Mouse (Mus musculus) intestine, embryonic 15.5 days (tissue): Measurements from ENCODE around the gene Myh14. TPM values are rescaled to one million over a fixed set of nuclear protein-coding genes. Genes with fewer than 3 reads are reported as not detected.

Experiments used
- ATAC-seq: fragments of 200-750 bp; cut with Nextera tagmentation; 2 replicates; pipeline ENCODE4 v1.8.0; 2017; ENCODE audit warnings: moderate TSS enrichment, moderate library complexity
- H3K27ac ChIP-seq: fragments of 300-500 bp; sonication (generic); 2 replicates; pipeline ENCODE4 v1.5.1; 2015; ENCODE audit warnings: mild to moderate bottlenecking, inconsistent platforms
- H3K27me3 ChIP-seq: fragments of 300-500 bp; sonication (generic); replicated peaks from 2 replicates; pipeline ENCODE4 v1.6.1; 2015; ENCODE audit warnings: inconsistent platforms
- H3K36me3 ChIP-seq: fragments of 300-500 bp; sonication (generic); 2 replicates; pipeline ENCODE4 v1.6.1; 2015; ENCODE audit warnings: inconsistent platforms
- H3K4me1 ChIP-seq: fragments of 300-500 bp; sonication (generic); replicated peaks from 2 replicates; pipeline ENCODE4 v1.6.1; 2015; ENCODE audit warnings: inconsistent platforms
- H3K4me2 ChIP-seq: fragments of 300-500 bp; sonication (generic); replicated peaks from 2 replicates; pipeline ENCODE4 v1.6.1; 2015; ENCODE audit warnings: mild to moderate bottlenecking, inconsistent platforms
- H3K4me3 ChIP-seq: fragments of 300-500 bp; sonication (generic); replicated peaks from 2 replicates; pipeline ENCODE4 v1.5.1; 2015; ENCODE audit warnings: inconsistent platforms
- H3K9ac ChIP-seq: fragments of 300-500 bp; sonication (generic); 2 replicates; pipeline ENCODE4 v1.6.1; 2015; ENCODE audit warnings: inconsistent platforms
- H3K9me3 ChIP-seq: fragments of 300-500 bp; sonication (generic); 2 replicates; pipeline ENCODE4 v1.6.1; 2016; ENCODE audit warnings: inconsistent platforms
- WGBS: fragments of 180-500 bp; shearing (Covaris S2); methylation state at CpG from one replicate; pipeline ENCODE4 v1.1.7; 2015; 5-methylcytosine and 5-hydroxymethylcytosine counted together
- polyA plus RNA-seq: library from polyadenylated mRNA; unstranded; fragments of >200 nt; fragmentation: Nextera tagmentation; extraction: Ambion mirVana; gene quantifications from 2 replicates; pipeline ENCODE4 v1.2.1, GENCODE M21; 2015

Gene Myh14
- polyA plus RNA-seq, 1 experiment from 2014 or later, result 68.4 TPM

GRCm38 (mm10) chr7:44626966-44627365, 43.7 kb downstream of the Myh14 start:
- H3K27me3 ChIP-seq, result no peaks in the 10 kb centered on the region
- no peaks in the 10 kb centered on the region for H3K9me3 ChIP-seq
- no peak overlapping the region for H3K9ac ChIP-seq
- H3K36me3 ChIP-seq, result no peaks in the 10 kb centered on the region; the same call in none of the 2 replicates
- no peaks in the 10 kb centered on the region for H3K4me1 ChIP-seq
- no peak overlapping the region for H3K4me3 ChIP-seq
- no peak for ATAC-seq
- 83% methylated on average over 13 of the region's 13 CpGs for WGBS
- no peak overlapping the region for H3K4me2 ChIP-seq
- no peak overlapping the region for H3K27ac ChIP-seq

DNA sequence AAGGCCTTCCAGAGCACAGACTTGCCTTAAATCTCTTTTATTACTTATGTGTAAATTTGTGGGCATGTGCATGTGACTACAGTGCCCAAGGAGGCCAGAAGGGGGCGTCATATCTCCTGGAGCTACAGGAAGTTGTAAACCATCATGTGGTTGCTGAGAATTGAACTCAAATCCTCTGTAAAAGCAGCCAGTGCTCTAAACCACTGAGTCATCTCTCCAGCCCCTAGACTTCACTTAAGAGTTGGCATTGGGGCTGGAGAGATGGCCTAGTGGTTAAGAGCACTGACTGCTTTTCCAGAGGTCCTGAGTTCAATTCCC, 44.6 kb downstream of the Myh14 start:
- Histone ChIP-seq H3K27ac (no peak overlapping the region), H3K27me3 (no peaks in the 10 kb centered on the region), H3K4me2 (no peak overlapping the region), H3K4me3 (no peak overlapping the region), H3K4me1 (no peaks in the 10 kb centered on the region), H3K9me3 (no peaks in the 10 kb centered on the region), H3K36me3 (no peaks in the 10 kb centered on the region; the same call in none of the 2 replicates), H3K9ac (no peak overlapping the region)
- ATAC-seq, result no peak
- 40% methylated on average over 1 of the region's 1 CpGs for WGBS

- no peaks in the 10 kb centered on the region for H3K27me3 ChIP-seq
- H3K4me3 ChIP-seq, result no peak overlapping the region
- H3K9me3 ChIP-seq, result no peaks in the 10 kb centered on the region
- 90% methylated on average over 13 of the region's 13 CpGs for WGBS
- no peak overlapping the region for H3K4me2 ChIP-seq
- no peak overlapping the region for H3K27ac ChIP-seq
- no peak for ATAC-seq
- no peaks in the 10 kb centered on the region; the same call in none of the 2 replicates for H3K36me3 ChIP-seq
- H3K9ac ChIP-seq, result no peak overlapping the region
- H3K4me1 ChIP-seq, result no peaks in the 10 kb centered on the region
Measured at GRCm38 (mm10) chr7:44625241-44626067, 45.2 kb downstream of the Myh14 start.

GRCm38 (mm10) chr7:44624828-44625227, 45.8 kb downstream of the Myh14 start:
- Histone ChIP-seq H3K4me3 (no peak overlapping the region), H3K27ac (no peak overlapping the region), H3K36me3 (no peaks in the 10 kb centered on the region; the same call in none of the 2 replicates), H3K4me1 (no peaks in the 10 kb centered on the region), H3K9ac (no peak overlapping the region), H3K27me3 (no peaks in the 10 kb centered on the region), H3K9me3 (no peaks in the 10 kb centered on the region), H3K4me2 (no peak overlapping the region)
- WGBS, result 56% methylated on average over 14 of the region's 14 CpGs
- no peak for ATAC-seq

GRCm38 (mm10) chr7:44624543-44624826, 46.2 kb downstream of the Myh14 start:
- no peak overlapping the region for H3K4me3 ChIP-seq
- no peak for ATAC-seq
- no peak overlapping the region for H3K9ac ChIP-seq
- H3K27ac ChIP-seq, result no peak overlapping the region
- H3K4me1 ChIP-seq, result no peaks in the 10 kb centered on the region
- no peak overlapping the region for H3K4me2 ChIP-seq
- no peaks in the 10 kb centered on the region for H3K9me3 ChIP-seq
- 87% methylated on average over 3 of the region's 3 CpGs for WGBS
- peaks cover 3% of the 10 kb centered on the region for H3K36me3 ChIP-seq
- no peaks in the 10 kb centered on the region for H3K27me3 ChIP-seq

DNA sequence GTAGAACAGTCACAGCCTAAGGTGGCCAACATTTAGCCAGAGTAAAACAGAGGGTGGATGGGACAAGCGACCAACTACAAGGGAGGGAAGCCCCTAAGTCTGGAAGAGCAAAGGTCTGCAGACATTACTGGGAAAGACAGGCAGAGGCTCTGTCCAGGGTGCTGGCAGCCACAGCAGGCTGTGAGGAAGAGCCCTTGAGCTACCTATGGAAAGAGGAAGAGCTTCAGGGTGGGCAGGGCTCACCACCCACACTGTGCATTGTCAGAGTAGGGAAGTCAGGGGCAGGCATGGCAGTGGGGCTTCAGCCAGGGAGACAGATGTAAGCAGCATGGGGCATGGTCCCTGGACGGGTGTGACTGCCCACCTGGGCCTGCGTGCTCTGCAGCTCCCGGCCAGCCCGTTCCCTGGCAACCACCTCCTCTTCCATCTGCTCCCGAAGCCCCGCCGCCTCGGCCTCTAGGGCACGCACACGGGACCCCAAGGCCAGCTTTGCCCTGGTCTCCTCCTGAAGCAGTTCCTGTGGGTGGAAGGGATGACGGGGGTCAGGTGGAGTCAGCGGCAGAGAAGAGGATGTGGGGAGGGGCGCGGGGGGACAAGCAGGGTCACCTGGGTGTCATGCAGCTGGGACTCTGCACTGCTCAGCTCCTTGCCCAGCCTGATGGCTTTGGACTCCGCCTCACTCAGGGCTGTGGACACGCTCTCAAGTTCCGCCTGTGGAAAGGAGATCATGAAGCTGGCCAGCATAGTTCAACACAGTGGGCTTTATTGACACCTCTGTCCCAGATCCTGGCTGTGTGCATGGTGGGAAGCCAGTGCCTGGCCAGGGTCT, 46.7 kb downstream of the Myh14 start:
- Histone ChIP-seq H3K4me2 (no peak overlapping the region), H3K36me3 (peaks cover 5% of the 10 kb centered on the region), H3K4me3 (no peak overlapping the region), H3K9ac (no peak overlapping the region), H3K9me3 (no peaks in the 10 kb centered on the region), H3K27ac (no peak overlapping the region), H3K4me1 (no peaks in the 10 kb centered on the region), H3K27me3 (no peaks in the 10 kb centered on the region)
- 41% methylated on average over 18 of the region's 18 CpGs for WGBS
- ATAC-seq, result 0 out of 2 replicates have a peak, but pooled peaks have one; percentile 23

DNA sequence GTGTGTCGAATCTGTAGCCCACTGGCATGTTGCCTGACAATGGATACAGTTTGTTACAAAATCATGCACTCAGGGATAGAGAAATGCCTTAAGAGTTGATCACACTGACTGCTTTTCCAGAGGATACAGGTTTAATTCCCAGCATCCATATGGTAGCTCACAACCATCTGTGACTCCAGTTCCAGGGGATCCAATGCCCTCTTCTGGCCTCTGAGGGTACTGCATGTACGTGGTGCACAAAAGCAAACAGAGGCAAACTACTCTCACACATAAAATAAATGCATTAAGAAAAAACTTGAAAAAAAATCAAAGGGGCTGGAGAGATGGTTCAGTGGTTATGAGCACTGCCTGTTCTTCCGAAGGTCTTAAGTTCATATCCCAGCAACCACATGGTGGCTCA, 53.6 kb downstream of the Myh14 start:
- no peak overlapping the region for H3K27ac ChIP-seq

DNA sequence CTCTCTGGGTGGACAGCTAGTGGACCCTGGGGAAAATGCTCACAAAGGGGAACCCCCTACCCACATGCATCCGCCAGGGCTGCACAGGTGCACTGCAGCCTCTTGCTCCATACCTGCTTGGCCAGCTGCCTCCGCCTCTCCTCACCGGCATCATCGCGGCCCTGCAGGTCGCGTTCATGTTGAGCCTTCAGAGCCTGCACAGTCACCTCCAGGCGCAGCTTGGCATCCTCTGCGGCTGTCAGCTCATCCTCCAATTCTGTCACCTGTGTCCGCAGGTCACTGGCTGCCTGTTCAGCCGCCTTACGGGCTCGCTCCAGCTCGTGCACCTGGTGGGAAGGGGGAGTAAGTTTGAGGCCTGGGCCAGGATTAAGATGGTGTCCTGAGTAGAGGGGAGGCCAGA, 54.7 kb downstream of the Myh14 start:
- H3K27ac ChIP-seq, result no peak overlapping the region
- no peak overlapping the region for H3K9ac ChIP-seq
- 83% methylated on average over 14 of the region's 14 CpGs for WGBS
- H3K27me3 ChIP-seq, result peaks cover 19% of the 10 kb centered on the region
- H3K4me3 ChIP-seq, result no peak overlapping the region
- no peak for ATAC-seq
- no peaks in the 10 kb centered on the region for H3K9me3 ChIP-seq
- H3K36me3 ChIP-seq, result 0 out of 2 replicates have a peak, but pooled peaks cover 5% of the 10 kb centered on the region
- H3K4me1 ChIP-seq, result no peaks in the 10 kb centered on the region
- no peak overlapping the region for H3K4me2 ChIP-seq

More for the DNA sequence above, 53.6 kb downstream of the Myh14 start:
- 74% methylated on average over 3 of the region's 3 CpGs for WGBS
- Histone ChIP-seq H3K27me3 (peaks cover 19% of the 10 kb centered on the region), H3K4me3 (no peak overlapping the region), H3K9me3 (no peaks in the 10 kb centered on the region), H3K9ac (no peak overlapping the region), H3K4me1 (no peaks in the 10 kb centered on the region), H3K36me3 (0 out of 2 replicates have a peak, but pooled peaks cover 5% of the 10 kb centered on the region), H3K4me2 (no peak overlapping the region)
- ATAC-seq, result no peak

DNA sequence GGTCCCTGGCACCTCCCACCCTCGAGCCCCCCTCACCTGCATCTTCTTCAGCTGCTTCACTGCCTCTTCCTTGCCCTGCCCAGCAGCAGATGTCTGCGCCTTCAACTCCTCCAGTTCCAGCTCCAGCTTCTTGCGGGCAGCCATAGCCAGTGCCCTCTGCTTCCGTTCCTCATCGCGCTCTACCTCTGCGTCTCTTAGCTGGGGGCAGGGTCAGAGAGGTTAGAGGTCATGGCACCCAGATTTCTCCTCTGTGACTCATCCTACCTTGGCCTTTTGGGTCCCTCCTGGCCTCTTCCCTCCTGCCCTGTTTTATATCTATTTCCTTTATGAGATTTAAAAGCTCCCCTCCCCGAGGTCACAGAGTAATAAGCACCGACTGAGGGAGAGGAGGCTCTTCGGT, 55.3 kb downstream of the Myh14 start:
- H3K27me3 ChIP-seq, result peaks cover 19% of the 10 kb centered on the region
- H3K4me1 ChIP-seq, result no peaks in the 10 kb centered on the region
- peaks cover 8% of the 10 kb centered on the region; the same call in 1 of the 2 replicates for H3K36me3 ChIP-seq
- ATAC-seq, result no peak
- no peak overlapping the region for H3K9ac ChIP-seq
- H3K4me2 ChIP-seq, result no peak overlapping the region
- no peak overlapping the region for H3K4me3 ChIP-seq
- 13% methylated on average over 10 of the region's 10 CpGs for WGBS
- H3K27ac ChIP-seq, result no peak overlapping the region
- no peaks in the 10 kb centered on the region for H3K9me3 ChIP-seq

DNA sequence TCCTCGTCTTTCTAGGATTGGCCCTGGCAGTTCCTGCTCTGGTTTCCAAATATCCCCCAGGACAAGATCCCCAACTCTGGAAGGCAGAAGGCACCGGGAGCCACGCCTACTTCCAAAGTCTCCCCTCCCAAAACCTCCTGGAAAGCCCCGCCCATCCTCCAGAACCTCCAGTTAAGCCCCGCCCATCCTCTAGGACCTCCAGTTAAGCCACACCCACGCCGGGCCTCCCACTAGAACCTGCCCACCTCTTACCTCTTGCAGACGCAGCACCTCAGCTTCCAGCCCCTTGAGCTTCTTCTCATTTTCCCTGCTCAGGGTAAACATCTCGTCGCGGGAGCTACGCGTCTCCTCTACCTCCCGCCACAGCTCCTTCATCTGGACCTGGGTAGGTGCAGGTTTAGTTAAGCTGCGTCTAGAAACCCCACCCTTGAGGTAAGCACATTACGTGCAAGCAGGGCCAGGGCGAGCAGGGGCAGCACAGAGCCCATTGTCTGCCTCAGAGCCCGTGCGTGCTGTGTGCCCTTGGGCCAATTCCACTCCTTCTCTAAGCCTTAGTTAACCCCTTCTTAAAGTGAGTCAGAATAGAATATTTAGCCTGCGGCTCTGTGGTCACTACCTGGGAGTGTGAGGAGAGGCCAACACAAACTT, 56.5 kb downstream of the Myh14 start:
- Histone ChIP-seq H3K4me2 (no peak overlapping the region), H3K9ac (no peak overlapping the region), H3K27me3 (peaks cover 19% of the 10 kb centered on the region), H3K36me3 (peaks cover 3% of the 10 kb centered on the region; the same call in 1 of the 2 replicates), H3K4me3 (no peak overlapping the region), H3K27ac (no peak overlapping the region), H3K4me1 (no peaks in the 10 kb centered on the region), H3K9me3 (no peaks in the 10 kb centered on the region)
- WGBS, result 16% methylated on average over 20 of the region's 20 CpGs
- no peak for ATAC-seq

GRCm38 (mm10) chr7:44612192-44612591, 58.5 kb downstream of the Myh14 start:
- ATAC-seq, result no peak
- Histone ChIP-seq H3K36me3 (peaks cover 3% of the 10 kb centered on the region; the same call in 1 of the 2 replicates), H3K4me2 (no peak overlapping the region), H3K27me3 (peaks cover 19% of the 10 kb centered on the region), H3K9ac (no peak overlapping the region), H3K4me3 (no peak overlapping the region), H3K4me1 (no peaks in the 10 kb centered on the region), H3K27ac (no peak overlapping the region), H3K9me3 (no peaks in the 10 kb centered on the region)
- 60% methylated on average over 7 of the region's 7 CpGs for WGBS

DNA sequence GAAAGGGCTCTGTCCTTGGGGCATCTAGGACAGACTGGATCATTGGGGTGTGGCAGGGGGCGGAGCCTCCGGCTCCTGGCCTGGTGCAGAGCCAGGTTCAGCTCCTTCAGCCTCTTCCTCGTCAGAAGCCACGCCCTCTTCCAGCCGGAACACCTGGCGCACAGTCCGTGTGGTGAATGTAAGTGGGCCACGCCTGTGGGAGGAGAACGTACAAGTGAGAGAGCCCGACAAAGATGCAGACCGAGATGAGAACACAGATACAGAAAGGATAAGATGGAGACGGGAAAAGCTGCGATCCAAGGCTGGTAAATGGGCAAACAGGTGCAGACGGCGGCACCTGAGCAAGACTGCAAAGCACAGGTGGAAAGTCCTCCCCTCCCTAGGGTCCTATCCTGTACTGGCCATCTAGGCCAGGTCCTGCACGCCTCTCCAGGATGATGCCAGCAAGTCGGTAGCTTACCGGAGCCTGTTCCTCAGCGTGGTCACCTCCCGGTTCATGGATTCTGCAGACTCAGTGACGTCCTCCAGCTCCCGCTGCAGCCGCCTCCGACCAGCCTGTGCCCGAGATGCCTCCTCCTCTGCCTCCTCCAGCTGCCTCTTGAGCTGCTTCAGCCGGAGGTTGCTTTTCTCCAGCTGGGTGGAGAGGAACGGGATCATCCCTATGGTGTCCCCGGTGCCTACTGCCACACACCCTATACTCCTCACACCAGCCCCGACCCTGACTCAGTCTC, 64.3 kb downstream of the Myh14 start:
- H3K27ac ChIP-seq, result no peak overlapping the region
- peak; percentile 93 for ATAC-seq
- peaks cover 51% of the 10 kb centered on the region for H3K27me3 ChIP-seq
- H3K4me3 ChIP-seq, result no peak overlapping the region
- peaks cover 3% of the 10 kb centered on the region; the same call in 1 of the 2 replicates for H3K36me3 ChIP-seq
- WGBS, result 6% methylated on average over 29 of the region's 29 CpGs
- H3K4me1 ChIP-seq, result peaks cover 6% of the 10 kb centered on the region
- no peaks in the 10 kb centered on the region for H3K9me3 ChIP-seq
- H3K9ac ChIP-seq, result no peak overlapping the region
- 0 out of 2 replicates have a peak overlapping the region, but pooled peaks have one; percentile 19 for H3K4me2 ChIP-seq
